Mouse (Mus musculus): ENCODE measurements around the gene Zfp423.

DNA sequence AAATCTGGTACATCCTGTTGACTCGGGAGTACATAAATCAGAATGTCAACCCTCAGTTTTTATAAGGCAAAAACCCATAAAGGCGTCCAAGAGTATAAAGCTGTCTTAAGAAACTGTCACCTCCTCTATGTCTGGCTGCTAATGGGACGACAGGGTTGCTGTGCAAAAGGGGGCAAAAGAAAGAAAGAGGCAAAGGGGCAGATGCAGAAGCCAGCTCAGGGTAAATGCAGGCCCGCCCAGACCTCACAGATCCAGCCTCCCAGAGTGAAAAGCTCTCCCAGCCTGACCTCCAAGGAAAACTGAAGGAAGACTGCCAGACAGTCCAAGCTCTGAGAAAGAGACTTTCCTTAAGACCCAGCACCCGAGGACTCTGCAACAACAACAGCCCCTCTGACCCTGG is 97.7 kb downstream of the Zfp423 start:
- TF ChIP-seq POLR2A (IDR thresholded peaks at IDR 0.05; ENCODE audit: borderline replicate concordance, insufficient read depth, low read length) (no peak), CTCF (IDR thresholded peaks at IDR 0.05; ENCODE audit: borderline replicate concordance, insufficient read depth, low read depth, low read length) (no peak)

All from cerebellum, adult 2 months (tissue).